ENCODE assay signal across 8 mouse cellular contexts in genomic region chr9:120410421-120410820, GRCm38 (mm10).
DNase-seq lines count a peak whose midpoint lies in the region; ATAC-seq and TF ChIP-seq lines count a peak whose summit lies in the region.

No protein-coding gene starts in this region.

- no peak for ATAC-seq in G1E (ENCODE audit: extremely low read depth, insufficient number of reproducible peaks, low FRiP score, poor library complexity, severe bottlenecking)
- no peak for ATAC-seq in midbrain, postnatal 0 days (ENCODE audit: low FRiP score)

- H3K9ac ChIP-seq in midbrain, postnatal 0 days (replicated peaks; ENCODE audit: low read length, poor library complexity, severe bottlenecking) = no peak overlapping the region

- intact Hi-C loops in heart, postnatal 10 days (cut with DNase I) = no loop called here
- intact Hi-C loops in heart, postnatal 25 days (cut with DNase I) = no loop called here

- H3K4me1 ChIP-seq in G1E (ENCODE audit: insufficient read depth, low read depth, low read length) = no peaks in the 10 kb centered on the region
- 0 out of 2 replicates have a peak, but pooled peaks cover 3% of the 10 kb centered on the region for H3K4me1 ChIP-seq in midbrain, postnatal 0 days (ENCODE audit: insufficient read depth, low read length)

- H3K4me3 ChIP-seq in G1E (ENCODE audit: low read depth, low read length) = no peak overlapping the region
- no peak overlapping the region for H3K4me3 ChIP-seq in midbrain, postnatal 0 days (ENCODE audit: low read depth, low read length)

- no peak overlapping the region for H3K27ac ChIP-seq in midbrain, postnatal 0 days (ENCODE audit: low read depth, low read length)

- no peak overlapping the region for H3K4me2 ChIP-seq in midbrain, postnatal 0 days (ENCODE audit: low read depth, low read length, poor library complexity, severe bottlenecking)

- 29% methylated on average over 5 of the region's 5 CpGs for WGBS in midbrain, postnatal 0 days

- TF ChIP-seq CTCF in G1E (IDR thresholded peaks at IDR 0.05; ENCODE audit: low read depth, low read length) = peak; percentile 34; the same call in 1 of the 2 replicates
- TF ChIP-seq CTCF in midbrain, postnatal 0 days (IDR thresholded peaks at IDR 0.05) = peak; percentile 81

- 0 out of 2 replicates have a peak, but pooled peaks cover 2% of the 10 kb centered on the region for H3K27me3 ChIP-seq in G1E (ENCODE audit: insufficient read depth, low read length)
- H3K27me3 ChIP-seq in midbrain, postnatal 0 days (ENCODE audit: insufficient read depth, low read length) = no peaks in the 10 kb centered on the region

- no peaks in the 10 kb centered on the region for H3K36me3 ChIP-seq in G1E (replicated peaks)
- H3K36me3 ChIP-seq in midbrain, postnatal 0 days (ENCODE audit: insufficient read depth, low read length) = no peaks in the 10 kb centered on the region

- peak; percentile 28 to 61 for DNase-seq in heart, postnatal 10 days
- DNase-seq in heart, postnatal 25 days (ENCODE audit: low spot score) = no peak
- peak; percentile 64 for DNase-seq in 3T3-L1 (ENCODE audit: low read depth, low spot score)
- DNase-seq in G1E (ENCODE audit: low spot score) = peak; percentile 23
- DNase-seq in cerebellum, postnatal 10 days = peak; percentile 77 to 79
- peak; percentile 41 to 85 for DNase-seq in kidney, postnatal 36 days
- peak; percentile 75 for DNase-seq in midbrain, postnatal 0 days (ENCODE audit: low spot score)
- peak; percentile 47 for DNase-seq in urinary bladder, postnatal 25 days (ENCODE audit: low spot score)

- H3K9me3 ChIP-seq in G1E (replicated peaks) = no peaks in the 10 kb centered on the region
- no peaks in the 10 kb centered on the region for H3K9me3 ChIP-seq in midbrain, postnatal 0 days (ENCODE audit: low read length)
